Mouse (Mus musculus): ENCODE measurements around the gene Cirbp. TPM values are rescaled to one million over a fixed set of nuclear protein-coding genes. Genes with fewer than 3 reads are reported as not detected.
A peak's percentile ranks its signal among the peaks of the same experiment; 100 is the strongest.

Cirbp gene
- total and polyA plus RNA-seq, 2 experiments from 2014 or later: 424 to 834 TPM

DNA sequence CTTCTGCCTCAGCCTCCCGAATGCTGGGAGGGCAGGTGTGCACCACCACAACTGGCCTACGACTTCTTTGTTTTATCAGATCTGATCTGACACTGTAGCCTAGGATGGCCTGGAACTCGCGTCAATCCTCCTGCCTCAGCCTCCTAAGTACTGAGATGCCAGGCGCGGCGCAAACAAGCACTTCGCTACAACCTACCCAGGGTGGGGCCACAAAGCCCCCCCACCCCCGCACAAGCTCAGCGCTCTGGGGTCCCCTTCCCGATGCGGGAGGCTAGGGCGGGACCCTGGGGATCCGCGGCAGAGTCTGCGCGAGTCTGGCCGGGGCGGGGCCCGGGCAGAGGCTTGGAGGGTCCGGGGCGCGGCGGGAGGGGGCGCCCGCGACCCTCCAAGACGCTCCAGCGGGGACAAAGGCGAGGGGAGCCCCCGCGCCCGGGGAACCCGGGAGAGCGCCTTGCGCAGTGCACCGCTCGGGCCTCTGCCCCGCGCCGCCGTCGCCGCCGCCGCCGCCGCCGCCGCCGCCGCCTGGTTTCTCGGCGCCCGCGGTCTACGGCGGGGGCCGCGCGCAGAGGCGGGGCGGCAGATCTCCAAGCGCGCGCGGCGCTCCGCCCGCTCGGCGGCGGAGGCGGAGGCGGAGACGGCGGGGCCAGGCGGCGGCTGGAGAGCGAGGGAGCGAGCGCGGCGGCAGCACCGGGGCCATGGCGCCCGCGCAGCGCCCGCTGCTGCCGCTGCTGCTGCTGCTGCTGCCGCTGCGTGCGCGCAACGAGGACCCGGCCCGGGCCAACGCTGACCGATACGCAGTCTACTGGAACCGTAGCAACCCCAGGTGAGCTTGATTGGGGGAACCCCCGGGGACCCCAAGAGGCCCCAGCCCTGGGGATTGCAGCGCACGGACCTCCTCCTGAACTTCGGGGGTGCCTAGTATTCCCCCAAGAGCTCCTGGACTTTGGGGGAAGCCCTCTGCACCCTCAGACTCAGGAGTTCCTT is 13.6 kb downstream of the Cirbp start, which contains the start of gene Efna2:
Gene Efna2, plus strand, starts transcription at position 415 of the 984 bp plus-strand sequence.
- TF ChIP-seq CTCF (IDR thresholded peaks at IDR 0.05; ENCODE audit: low read depth): peak; percentile 13; the same call in 1 of the 2 replicates
- H3K9me3 ChIP-seq (ENCODE audit: low read length): no peaks in the 10 kb centered on the region
- peak; percentile 80 for DNase-seq
- peak within 1 kb of the TSS; percentile 78 for H3K27ac ChIP-seq (ENCODE audit: low read depth, low read length)
- H3K4me2 ChIP-seq (ENCODE audit: low read depth): peak within 1 kb of the TSS; percentile 68
- peaks cover 18% of the 10 kb centered on the region for H3K4me1 ChIP-seq (ENCODE audit: insufficient read depth)
- H3K36me3 ChIP-seq (ENCODE audit: insufficient read depth): no peaks in the 10 kb centered on the region
- 4% methylated on average over 69 of the region's 106 CpGs for WGBS
- peak within 1 kb of the TSS; percentile 81 for H3K9ac ChIP-seq
- H3K27me3 ChIP-seq (ENCODE audit: insufficient read depth, low read length): no peaks in the 10 kb centered on the region
- peak within 1 kb of the TSS; percentile 78 for H3K4me3 ChIP-seq (ENCODE audit: low read depth, low read length)
- peak; percentile 77 for ATAC-seq

- Histone ChIP-seq H3K27me3 (ENCODE audit: insufficient read depth, low read length) (no peaks in the 10 kb centered on the region), H3K36me3 (ENCODE audit: insufficient read depth) (no peaks in the 10 kb centered on the region), H3K9ac (peak overlapping the region; percentile 81), H3K27ac (ENCODE audit: low read depth, low read length) (no peak overlapping the region), H3K4me3 (ENCODE audit: low read depth, low read length) (peak overlapping the region; percentile 78), H3K4me2 (ENCODE audit: low read depth) (peak overlapping the region; percentile 68), H3K9me3 (ENCODE audit: low read length) (no peaks in the 10 kb centered on the region), H3K4me1 (ENCODE audit: insufficient read depth) (peaks cover 18% of the 10 kb centered on the region)
- no peak for TF ChIP-seq CTCF (IDR thresholded peaks at IDR 0.05; ENCODE audit: low read depth)
- ATAC-seq (no peak), DNase-seq (no peak)
- 35% methylated on average over 6 of the region's 6 CpGs for WGBS
These were observed 14.5 kb downstream of the Cirbp start for GRCm38 (mm10) chr10:80180288-80180687.

DNA sequence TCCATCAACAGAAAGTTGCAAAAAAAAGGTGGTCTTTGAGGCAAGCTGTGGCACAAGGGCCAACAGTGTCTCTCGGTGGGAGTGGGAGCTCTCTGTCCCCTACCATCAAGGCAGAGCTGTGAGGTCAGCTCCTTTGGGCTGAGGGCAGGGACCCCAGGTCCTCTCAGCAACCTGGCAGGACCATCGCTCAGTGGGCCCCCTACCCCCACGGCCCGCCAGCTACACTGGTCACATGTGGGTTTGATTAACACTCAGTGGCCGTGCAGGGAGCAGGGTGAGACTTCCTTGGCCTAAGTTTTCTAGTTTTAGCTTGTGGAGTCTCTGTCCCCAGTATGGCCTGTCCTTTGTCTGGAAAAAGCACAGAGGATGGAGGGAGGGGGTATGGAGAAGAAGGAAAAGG is 15.0 kb downstream of the Cirbp start:
- Histone ChIP-seq H3K36me3 (ENCODE audit: insufficient read depth) (no peaks in the 10 kb centered on the region), H3K9me3 (ENCODE audit: low read length) (no peaks in the 10 kb centered on the region), H3K27me3 (ENCODE audit: insufficient read depth, low read length) (no peaks in the 10 kb centered on the region), H3K4me3 (ENCODE audit: low read depth, low read length) (peak overlapping the region; percentile 78), H3K4me2 (ENCODE audit: low read depth) (peak overlapping the region; percentile 68), H3K27ac (ENCODE audit: low read depth, low read length) (no peak overlapping the region), H3K9ac (peak overlapping the region; percentile 81), H3K4me1 (ENCODE audit: insufficient read depth) (peaks cover 18% of the 10 kb centered on the region)
- whole genome bisulfite sequencing: 42% methylated on average over 5 of the region's 5 CpGs
- TF ChIP-seq CTCF (IDR thresholded peaks at IDR 0.05; ENCODE audit: low read depth): no peak
- no peak for ATAC-seq
- DNase-seq: no peak

GRCm38 (mm10) chr10:80182547-80182946 is 16.8 kb downstream of the Cirbp start:
- WGBS: 93% methylated on average over 7 of the region's 7 CpGs
- DNase-seq (no peak), ATAC-seq (no peak)
- Histone ChIP-seq H3K4me1 (ENCODE audit: insufficient read depth) (peaks cover 18% of the 10 kb centered on the region), H3K4me2 (ENCODE audit: low read depth) (no peak overlapping the region), H3K4me3 (ENCODE audit: low read depth, low read length) (no peak overlapping the region), H3K27ac (ENCODE audit: low read depth, low read length) (no peak overlapping the region), H3K9me3 (ENCODE audit: low read length) (no peaks in the 10 kb centered on the region), H3K36me3 (ENCODE audit: insufficient read depth) (peaks cover 7% of the 10 kb centered on the region; the same call in 1 of the 2 replicates), H3K27me3 (ENCODE audit: insufficient read depth, low read length) (no peaks in the 10 kb centered on the region), H3K9ac (no peak overlapping the region)
- no peak for TF ChIP-seq CTCF (IDR thresholded peaks at IDR 0.05; ENCODE audit: low read depth)

- no peak for TF ChIP-seq CTCF (IDR thresholded peaks at IDR 0.05; ENCODE audit: low read depth)
- Histone ChIP-seq H3K36me3 (ENCODE audit: insufficient read depth) (peaks cover 20% of the 10 kb centered on the region), H3K9ac (no peak overlapping the region), H3K27ac (ENCODE audit: low read depth, low read length) (no peak overlapping the region), H3K4me2 (ENCODE audit: low read depth) (no peak overlapping the region), H3K27me3 (ENCODE audit: insufficient read depth, low read length) (no peaks in the 10 kb centered on the region), H3K9me3 (ENCODE audit: low read length) (no peaks in the 10 kb centered on the region), H3K4me3 (ENCODE audit: low read depth, low read length) (no peak overlapping the region), H3K4me1 (ENCODE audit: insufficient read depth) (peaks cover 8% of the 10 kb centered on the region; the same call in 1 of the 2 replicates)
- DNase-seq (no peak), ATAC-seq (no peak)
- 54% methylated on average over 27 of the region's 27 CpGs for WGBS
These were observed 20.9 kb downstream of the Cirbp start for GRCm38 (mm10) chr10:80186649-80187048.

GRCm38 (mm10) chr10:80187739-80188138 is 22.0 kb downstream of the Cirbp start:
- Histone ChIP-seq H3K9me3 (ENCODE audit: low read length) (no peaks in the 10 kb centered on the region), H3K27me3 (ENCODE audit: insufficient read depth, low read length) (no peaks in the 10 kb centered on the region), H3K36me3 (ENCODE audit: insufficient read depth) (peaks cover 20% of the 10 kb centered on the region), H3K27ac (ENCODE audit: low read depth, low read length) (no peak overlapping the region), H3K4me2 (ENCODE audit: low read depth) (no peak overlapping the region), H3K4me3 (ENCODE audit: low read depth, low read length) (no peak overlapping the region), H3K9ac (no peak overlapping the region), H3K4me1 (ENCODE audit: insufficient read depth) (peaks cover 8% of the 10 kb centered on the region; the same call in 1 of the 2 replicates)
- ATAC-seq (no peak), DNase-seq (no peak)
- TF ChIP-seq CTCF (IDR thresholded peaks at IDR 0.05; ENCODE audit: low read depth): no peak
- WGBS: 87% methylated on average over 10 of the region's 10 CpGs

DNA sequence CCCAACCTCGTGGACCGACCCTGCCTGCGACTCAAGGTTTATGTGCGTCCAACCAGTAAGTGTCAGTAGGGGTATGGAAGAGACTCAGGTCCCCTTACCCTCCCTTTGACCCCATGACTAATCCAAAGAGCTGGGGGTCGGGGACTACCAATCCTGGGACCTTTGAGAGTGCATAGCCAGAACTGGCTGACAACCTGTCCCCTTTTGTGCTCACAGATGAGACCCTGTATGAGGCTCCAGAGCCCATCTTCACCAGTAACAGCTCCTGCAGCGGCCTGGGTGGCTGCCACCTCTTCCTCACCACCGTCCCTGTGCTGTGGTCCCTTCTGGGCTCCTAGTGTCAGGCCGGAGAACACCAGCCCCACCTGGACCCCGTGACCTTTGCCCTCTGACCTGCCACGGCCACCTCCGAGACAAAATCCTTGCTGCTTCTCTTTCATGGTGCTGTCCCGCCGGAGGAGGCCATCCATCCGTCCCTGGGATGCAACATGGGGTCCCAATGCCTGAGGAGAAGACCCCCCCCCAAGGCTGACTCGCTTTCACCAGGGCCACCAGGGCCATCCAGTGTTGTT is 22.8 kb downstream of the Cirbp start:
- ATAC-seq (no peak), DNase-seq (no peak)
- 78% methylated on average over 15 of the region's 15 CpGs for WGBS
- TF ChIP-seq CTCF (IDR thresholded peaks at IDR 0.05; ENCODE audit: low read depth): no peak
- H3K27me3 ChIP-seq (ENCODE audit: insufficient read depth, low read length): no peaks in the 10 kb centered on the region
- no peaks in the 10 kb centered on the region for H3K9me3 ChIP-seq (ENCODE audit: low read length)
- H3K4me2 ChIP-seq (ENCODE audit: low read depth): no peak overlapping the region
- H3K4me1 ChIP-seq (ENCODE audit: insufficient read depth): peaks cover 8% of the 10 kb centered on the region; the same call in 1 of the 2 replicates
- H3K36me3 ChIP-seq (ENCODE audit: insufficient read depth): peaks cover 20% of the 10 kb centered on the region
- H3K27ac ChIP-seq (ENCODE audit: low read depth, low read length): no peak overlapping the region
- no peak overlapping the region for H3K4me3 ChIP-seq (ENCODE audit: low read depth, low read length)
- H3K9ac ChIP-seq: no peak overlapping the region

All from forebrain, postnatal 0 days (tissue).